18 mouse cellular contexts compared by ENCODE assay signal in genomic region chr14:61005127-61005837, GRCm38 (mm10). TPM values are rescaled to one million over a fixed set of nuclear protein-coding genes. Genes with fewer than 3 reads are reported as not detected.
A peak's percentile ranks its signal among the peaks of the same experiment; 100 is the strongest.
DNase-seq lines count a peak whose midpoint lies in the region; ATAC-seq and TF ChIP-seq lines count a peak whose summit lies in the region.
"Had no signal": no experiment of that assay in that cellular context is flagged by ENCODE, and none has a peak within 500 bp of the region (broad histone marks: within the 10 kb centered on the region; RNA-seq: fewer than 3 reads in every experiment).

No protein-coding gene starts in this region.

- TF ChIP-seq CTCF in lung, postnatal 0 days (IDR thresholded peaks at IDR 0.05) = no peak

- ATAC-seq in lung, embryonic 15.5 days (ENCODE audit: borderline replicate concordance, extremely low read depth, low FRiP score, low TSS enrichment) = no peak
- ATAC-seq in lung, postnatal 0 days = no peak
- ATAC-seq in forebrain, embryonic 12.5 days (ENCODE audit: low FRiP score) = peak; percentile 57; the same call in 1 of the 2 replicates
- peak; percentile 45 for ATAC-seq in midbrain, embryonic 15.5 days (replicated peaks)
- ATAC-seq: hindbrain, embryonic 16.5 days had no signal

- no peaks in the 10 kb centered on the region for H3K27me3 ChIP-seq in lung, embryonic 15.5 days
- no peaks in the 10 kb centered on the region for H3K27me3 ChIP-seq in lung, postnatal 0 days (replicated peaks; ENCODE audit: insufficient read depth, low read length)
- peaks cover 8% of the 10 kb centered on the region; the same call in 1 of the 2 replicates for H3K27me3 ChIP-seq in forebrain, embryonic 12.5 days
- H3K27me3 ChIP-seq in midbrain, embryonic 15.5 days (replicated peaks) = 0 out of 2 replicates have a peak, but pooled peaks cover 3% of the 10 kb centered on the region
- H3K27me3 ChIP-seq: heart, embryonic 15.5 days; limb, embryonic 15.5 days; neural tube, embryonic 15.5 days had no signal

- WGBS in lung, embryonic 15.5 days = 57% methylated on average over 17 of the region's 17 CpGs
- WGBS in lung, postnatal 0 days = 65% methylated on average over 17 of the region's 17 CpGs
- 3% methylated on average over 17 of the region's 17 CpGs for WGBS in forebrain, embryonic 12.5 days
- 8% methylated on average over 17 of the region's 17 CpGs for WGBS in midbrain, embryonic 15.5 days

- DNase-seq in lung, postnatal 0 days (ENCODE audit: low spot score) = no peak
- peak; percentile 62 for DNase-seq in embryo, embryonic 11 days
- no peak for DNase-seq in thymus, adult 18-20 months
- DNase-seq in cerebellum, adult 11-12 months = no peak
- DNase-seq in cerebellum, adult 11 months = no peak
- DNase-seq: adrenal gland, postnatal 36 days; cerebellum, adult 2 months; gastrocnemius, postnatal 36 days; kidney, adult 9 months; spleen, adult 18-20 months had no signal

- no peak overlapping the region for H3K9ac ChIP-seq in lung, embryonic 15.5 days
- H3K9ac ChIP-seq in lung, postnatal 0 days (replicated peaks; ENCODE audit: low read depth) = no peak overlapping the region
- no peak overlapping the region for H3K9ac ChIP-seq in forebrain, embryonic 12.5 days
- no peak overlapping the region for H3K9ac ChIP-seq in midbrain, embryonic 15.5 days
- H3K9ac ChIP-seq: heart, embryonic 15.5 days; limb, embryonic 15.5 days; neural tube, embryonic 15.5 days had no signal

- no peaks in the 10 kb centered on the region for H3K9me3 ChIP-seq in lung, embryonic 15.5 days
- no peaks in the 10 kb centered on the region for H3K9me3 ChIP-seq in lung, postnatal 0 days (ENCODE audit: low read length)
- H3K9me3 ChIP-seq in forebrain, embryonic 12.5 days = no peaks in the 10 kb centered on the region
- no peaks in the 10 kb centered on the region for H3K9me3 ChIP-seq in midbrain, embryonic 15.5 days
- H3K9me3 ChIP-seq: G1E; heart, embryonic 15.5 days; limb, embryonic 15.5 days; neural tube, embryonic 15.5 days had no signal

- H3K4me3 ChIP-seq in lung, embryonic 15.5 days = no peak overlapping the region
- no peak overlapping the region for H3K4me3 ChIP-seq in lung, postnatal 0 days (ENCODE audit: low read depth, low read length)
- no peak overlapping the region for H3K4me3 ChIP-seq in forebrain, embryonic 12.5 days (replicated peaks)
- no peak overlapping the region for H3K4me3 ChIP-seq in midbrain, embryonic 15.5 days
- H3K4me3 ChIP-seq: heart, embryonic 15.5 days; limb, embryonic 15.5 days; neural tube, embryonic 15.5 days had no signal

- peaks cover 7% of the 10 kb centered on the region for H3K36me3 ChIP-seq in lung, embryonic 15.5 days
- no peaks in the 10 kb centered on the region for H3K36me3 ChIP-seq in lung, postnatal 0 days (ENCODE audit: insufficient read depth, low read length)
- peaks cover 19% of the 10 kb centered on the region for H3K36me3 ChIP-seq in forebrain, embryonic 12.5 days (replicated peaks)
- no peaks in the 10 kb centered on the region for H3K36me3 ChIP-seq in midbrain, embryonic 15.5 days (replicated peaks)
- H3K36me3 ChIP-seq: G1E; heart, embryonic 15.5 days; limb, embryonic 15.5 days; neural tube, embryonic 15.5 days had no signal

- H3K4me2 ChIP-seq in lung, embryonic 15.5 days = no peak overlapping the region
- no peak overlapping the region for H3K4me2 ChIP-seq in lung, postnatal 0 days (replicated peaks; ENCODE audit: low read depth, low read length)
- 0 out of 2 replicates have a peak overlapping the region, but pooled peaks have one; percentile 9 for H3K4me2 ChIP-seq in forebrain, embryonic 12.5 days
- H3K4me2 ChIP-seq in midbrain, embryonic 15.5 days = no peak overlapping the region
- H3K4me2 ChIP-seq: heart, embryonic 15.5 days; limb, embryonic 15.5 days; neural tube, embryonic 15.5 days had no signal

- peaks cover 12% of the 10 kb centered on the region; the same call in 1 of the 2 replicates for H3K4me1 ChIP-seq in lung, embryonic 15.5 days
- H3K4me1 ChIP-seq in lung, postnatal 0 days (ENCODE audit: insufficient read depth, low read depth, low read length) = no peaks in the 10 kb centered on the region
- peaks cover 38% of the 10 kb centered on the region for H3K4me1 ChIP-seq in forebrain, embryonic 12.5 days
- H3K4me1 ChIP-seq in midbrain, embryonic 15.5 days = peaks cover 5% of the 10 kb centered on the region
- H3K4me1 ChIP-seq: heart, embryonic 15.5 days had no signal

- no peak for TF ChIP-seq EP300 in lung, postnatal 0 days (IDR thresholded peaks at IDR 0.05)

- 0 out of 2 replicates have a peak overlapping the region, but pooled peaks have one; percentile 26 for H3K27ac ChIP-seq in lung, embryonic 15.5 days
- H3K27ac ChIP-seq in lung, postnatal 0 days (ENCODE audit: low read length) = no peak overlapping the region
- peak overlapping the region; percentile 75 for H3K27ac ChIP-seq in forebrain, embryonic 12.5 days
- no peak overlapping the region; the same call in 1 of the 2 replicates for H3K27ac ChIP-seq in midbrain, embryonic 15.5 days
- H3K27ac ChIP-seq: heart, embryonic 15.5 days; limb, embryonic 15.5 days; neural tube, embryonic 15.5 days had no signal

RNA-seq across cellular contexts. Expression of gene Tnfrsf19, which starts 41.0 kb away (rescaled TPM):
- polyA plus RNA-seq in lung, embryonic 15.5 days (2015; fragmentation: Nextera tagmentation; extraction: Ambion mirVana) = 96.5 and 105 TPM in 2 replicates
- polyA plus RNA-seq in lung, postnatal 0 days (2015; fragmentation: Nextera tagmentation; extraction: Ambion mirVana) = 35.0 and 37.2 TPM in 2 replicates
- 92.5 and 118 TPM in 2 replicates for polyA plus RNA-seq in forebrain, embryonic 12.5 days (2016; fragmentation: Nextera tagmentation; extraction: Ambion mirVana)
- polyA plus RNA-seq in midbrain, embryonic 15.5 days (2015; fragmentation: Nextera tagmentation; extraction: Ambion mirVana) = 37.2 and 40.5 TPM in 2 replicates
- polyA plus RNA-seq: G1E had no signal

Comparison
In these comparisons a context has a peak if more than half of its experiments do, and no peak if none do; other contexts are left out.
1. H3K27ac ChIP-seq: peak in lung, embryonic 15.5 days (single experiment) and forebrain, embryonic 12.5 days (single experiment); none in lung, postnatal 0 days (single experiment) and midbrain, embryonic 15.5 days (single experiment).
2. ATAC-seq: peak in forebrain, embryonic 12.5 days (single experiment) and midbrain, embryonic 15.5 days (single experiment); none in lung, embryonic 15.5 days (single experiment) and lung, postnatal 0 days (single experiment).